Mouse (Mus musculus): ENCODE measurements around the gene Hist1h2ad. TPM values are rescaled to one million over a fixed set of nuclear protein-coding genes. Genes with fewer than 3 reads are reported as not detected.
"Not testable (repeated sequence)": the region's sequence is repeated elsewhere in the genome, so short reads cannot be mapped to it uniquely, and the experiment has no call there.

Hist1h2ad gene
- polyA plus RNA-seq, 1 experiment from 2014 or later, result 0.84 TPM

- Histone ChIP-seq H3K9me3 (ENCODE audit: control insufficient read depth, low read length) (no peaks in the 10 kb centered on the region), H3K27ac (ENCODE audit: low read depth, low read length) (no peak overlapping the region), H3K4me1 (replicated peaks; ENCODE audit: control insufficient read depth, insufficient read depth, low read length) (peaks cover 8% of the 10 kb centered on the region; the same call in 1 of the 2 replicates), H3K36me3 (ENCODE audit: control insufficient read depth, insufficient read depth, low read length) (0 out of 2 replicates have a peak, but pooled peaks cover 3% of the 10 kb centered on the region), H3K27me3 (replicated peaks; ENCODE audit: control insufficient read depth, insufficient read depth, low read length) (no peaks in the 10 kb centered on the region), H3K9ac (ENCODE audit: low read depth, low read length) (no peak overlapping the region), H3K4me3 (ENCODE audit: low read depth, low read length) (no peak overlapping the region), H3K4me2 (no peak overlapping the region)
- ATAC-seq (replicated peaks; ENCODE audit: low FRiP score) (no peak), DNase-seq (ENCODE audit: low spot score) (no peak)
- WGBS, result 61% methylated on average over 2 of the region's 2 CpGs
These were observed 36.2 kb downstream of the Hist1h2ad start for GRCm38 (mm10) chr13:23610393-23610792.

GRCm38 (mm10) chr13:23611638-23612037, 37.5 kb downstream of the Hist1h2ad start:
- no peak for ATAC-seq (replicated peaks; ENCODE audit: low FRiP score)
- Histone ChIP-seq H3K27me3 (replicated peaks; ENCODE audit: control insufficient read depth, insufficient read depth, low read length) (no peaks in the 10 kb centered on the region), H3K4me1 (replicated peaks; ENCODE audit: control insufficient read depth, insufficient read depth, low read length) (peaks cover 8% of the 10 kb centered on the region; the same call in 1 of the 2 replicates), H3K9me3 (ENCODE audit: control insufficient read depth, low read length) (no peaks in the 10 kb centered on the region), H3K4me3 (ENCODE audit: low read depth, low read length) (no peak overlapping the region), H3K27ac (ENCODE audit: low read depth, low read length) (no peak overlapping the region), H3K9ac (ENCODE audit: low read depth, low read length) (no peak overlapping the region), H3K4me2 (no peak overlapping the region), H3K36me3 (ENCODE audit: control insufficient read depth, insufficient read depth, low read length) (0 out of 2 replicates have a peak, but pooled peaks cover 3% of the 10 kb centered on the region)
- DNase-seq (ENCODE audit: low spot score), result no peak
- WGBS, result 83% methylated on average over 3 of the region's 3 CpGs

GRCm38 (mm10) chr13:23620056-23620732, 46.0 kb downstream of the Hist1h2ad start:
- peak overlapping the region; percentile 100 for H3K27ac ChIP-seq (ENCODE audit: low read depth, low read length)
- no peaks in the 10 kb centered on the region for H3K36me3 ChIP-seq (ENCODE audit: control insufficient read depth, insufficient read depth, low read length)
- H3K4me2 ChIP-seq, result peak overlapping the region; percentile 96
- no peaks in the 10 kb centered on the region for H3K9me3 ChIP-seq (ENCODE audit: control insufficient read depth, low read length)
- WGBS, result 41% methylated on average over 12 of the region's 12 CpGs
- DNase-seq (ENCODE audit: low spot score) (no peak), ATAC-seq (replicated peaks; ENCODE audit: low FRiP score) (no peak)
- peak overlapping the region; percentile 68 for H3K4me3 ChIP-seq (ENCODE audit: low read depth, low read length)
- H3K4me1 ChIP-seq (replicated peaks; ENCODE audit: control insufficient read depth, insufficient read depth, low read length), result peaks cover 11% of the 10 kb centered on the region; the same call in 1 of the 2 replicates
- no peaks in the 10 kb centered on the region for H3K27me3 ChIP-seq (replicated peaks; ENCODE audit: control insufficient read depth, insufficient read depth, low read length)
- peak overlapping the region; percentile 98 for H3K9ac ChIP-seq (ENCODE audit: low read depth, low read length)

DNA sequence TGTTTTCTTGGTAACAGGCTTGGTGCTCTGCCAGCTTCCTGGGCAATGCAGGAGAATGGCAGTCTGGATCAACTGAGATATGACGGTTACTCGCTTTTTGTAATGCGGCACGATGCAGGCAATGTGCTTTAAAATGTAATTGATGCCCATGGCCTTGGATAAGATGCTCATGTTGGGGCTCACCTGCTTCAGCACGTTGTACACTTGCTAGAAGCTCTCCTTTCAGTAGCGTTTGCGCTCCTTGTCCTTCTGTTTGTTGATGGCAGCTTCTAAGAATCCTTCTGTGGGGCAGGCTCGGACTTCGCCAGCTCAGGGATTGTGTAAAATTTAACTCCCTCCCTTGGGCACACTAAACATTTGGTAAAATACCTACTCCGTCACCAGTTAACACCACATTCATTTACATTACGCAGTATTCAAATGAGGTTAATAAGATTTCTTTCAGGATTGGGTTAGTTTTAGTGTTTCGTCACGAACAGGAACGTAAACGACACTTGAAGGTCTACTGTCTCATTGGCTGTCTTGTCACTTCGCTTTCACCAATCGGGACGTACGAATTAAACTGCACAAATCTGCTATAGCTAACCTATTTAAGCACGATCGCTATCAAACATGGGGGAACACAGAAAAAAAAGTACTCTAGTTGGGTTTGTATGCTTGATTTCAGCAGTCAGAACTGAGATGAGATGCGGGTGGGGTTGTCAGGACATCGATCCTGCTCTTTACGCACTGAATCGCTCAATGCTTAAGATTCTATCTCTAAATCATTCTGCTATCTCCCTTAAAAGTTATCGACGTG, 46.8 kb downstream of the Hist1h2ad start, which contains the start of gene Hist1h2be:
Gene Hist1h2be (minus strand): TSS at position 392 of the 799 bp plus-strand sequence.
- H3K4me3 ChIP-seq (ENCODE audit: low read depth, low read length), result peak within 1 kb of the TSS; percentile 68
- peaks cover 11% of the 10 kb centered on the region; the same call in 1 of the 2 replicates for H3K4me1 ChIP-seq (replicated peaks; ENCODE audit: control insufficient read depth, insufficient read depth, low read length)
- ATAC-seq (replicated peaks; ENCODE audit: low FRiP score), result peak; percentile 77
- peak within 1 kb of the TSS; percentile 98 for H3K9ac ChIP-seq (ENCODE audit: low read depth, low read length)
- H3K27ac ChIP-seq (ENCODE audit: low read depth, low read length), result peak within 1 kb of the TSS; percentile 100
- 1% methylated on average over 27 of the region's 27 CpGs for WGBS
- no peaks in the 10 kb centered on the region for H3K9me3 ChIP-seq (ENCODE audit: control insufficient read depth, low read length)
- peak; percentile 73 for DNase-seq (ENCODE audit: low spot score)
- no peaks in the 10 kb centered on the region for H3K36me3 ChIP-seq (ENCODE audit: control insufficient read depth, insufficient read depth, low read length)
- no peaks in the 10 kb centered on the region for H3K27me3 ChIP-seq (replicated peaks; ENCODE audit: control insufficient read depth, insufficient read depth, low read length)
- H3K4me2 ChIP-seq, result peak within 1 kb of the TSS; percentile 96

GRCm38 (mm10) chr13:23621532-23622174, 47.5 kb downstream of the Hist1h2ad start:
- peak overlapping the region; percentile 100 for H3K27ac ChIP-seq (ENCODE audit: low read depth, low read length)
- H3K4me2 ChIP-seq, result peak overlapping the region; percentile 96
- DNase-seq (ENCODE audit: low spot score) (peak; percentile 78), ATAC-seq (replicated peaks; ENCODE audit: low FRiP score) (peak; percentile 85)
- WGBS, result under 1% methylated on average over 18 of the region's 18 CpGs
- no peaks in the 10 kb centered on the region for H3K27me3 ChIP-seq (replicated peaks; ENCODE audit: control insufficient read depth, insufficient read depth, low read length)
- peak overlapping the region; percentile 98 for H3K9ac ChIP-seq (ENCODE audit: low read depth, low read length)
- peak overlapping the region; percentile 68 for H3K4me3 ChIP-seq (ENCODE audit: low read depth, low read length)
- H3K9me3 ChIP-seq (ENCODE audit: control insufficient read depth, low read length), result no peaks in the 10 kb centered on the region
- H3K36me3 ChIP-seq (ENCODE audit: control insufficient read depth, insufficient read depth, low read length), result no peaks in the 10 kb centered on the region
- peaks cover 11% of the 10 kb centered on the region; the same call in 1 of the 2 replicates for H3K4me1 ChIP-seq (replicated peaks; ENCODE audit: control insufficient read depth, insufficient read depth, low read length)

DNA sequence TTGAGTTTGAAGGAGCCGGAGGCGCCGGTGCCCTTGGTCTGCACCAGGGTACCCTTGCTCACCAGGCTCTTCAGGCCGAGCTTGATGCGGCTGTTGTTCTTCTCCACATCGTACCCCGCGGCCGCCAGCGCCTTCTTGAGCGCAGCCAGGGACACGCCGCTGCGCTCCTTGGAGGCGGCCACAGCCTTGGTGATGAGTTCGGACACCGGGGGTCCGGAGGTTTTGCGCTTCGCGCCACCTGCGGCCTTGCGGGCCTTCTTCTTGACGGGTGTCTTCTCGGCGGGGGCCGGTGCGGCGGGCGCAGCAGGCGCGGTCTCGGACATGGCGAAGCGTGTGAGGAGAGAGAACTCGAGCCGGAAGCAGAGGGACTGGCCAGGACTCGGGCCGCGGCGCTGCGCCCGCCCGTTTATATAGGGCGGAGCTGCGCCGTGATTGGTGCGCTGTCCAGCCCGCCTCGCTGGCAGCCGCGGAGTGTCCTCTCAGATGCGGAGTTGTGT, 48.0 kb downstream of the Hist1h2ad start, which contains the start of gene Hist1h1e:
Gene Hist1h1e (minus strand): TSS at position 384 of the 497 bp plus-strand sequence.
- peak within 1 kb of the TSS; percentile 98 for H3K9ac ChIP-seq (ENCODE audit: low read depth, low read length)
- peak within 1 kb of the TSS; percentile 68 for H3K4me3 ChIP-seq (ENCODE audit: low read depth, low read length)
- not testable (repeated sequence) for H3K27me3 ChIP-seq (replicated peaks; ENCODE audit: control insufficient read depth, insufficient read depth, low read length); H3K36me3 ChIP-seq (ENCODE audit: control insufficient read depth, insufficient read depth, low read length); H3K9me3 ChIP-seq (ENCODE audit: control insufficient read depth, low read length)
- DNase-seq (ENCODE audit: low spot score) (peak; percentile 92), ATAC-seq (replicated peaks; ENCODE audit: low FRiP score) (peak; percentile 85)
- H3K4me2 ChIP-seq, result peak within 1 kb of the TSS; percentile 96
- peak within 1 kb of the TSS; percentile 100 for H3K27ac ChIP-seq (ENCODE audit: low read depth, low read length)
- WGBS, result under 1% methylated on average over 53 of the region's 53 CpGs
- H3K4me1 ChIP-seq (replicated peaks; ENCODE audit: control insufficient read depth, insufficient read depth, low read length), result peaks cover 11% of the 10 kb centered on the region; the same call in 1 of the 2 replicates

GRCm38 (mm10) chr13:23622861-23623450, 48.8 kb downstream of the Hist1h2ad start:
- ATAC-seq (replicated peaks; ENCODE audit: low FRiP score), result no peak
- Histone ChIP-seq H3K27me3 (replicated peaks; ENCODE audit: control insufficient read depth, insufficient read depth, low read length) (no peaks in the 10 kb centered on the region), H3K4me1 (replicated peaks; ENCODE audit: control insufficient read depth, insufficient read depth, low read length) (peaks cover 11% of the 10 kb centered on the region; the same call in 1 of the 2 replicates), H3K27ac (ENCODE audit: low read depth, low read length) (peak overlapping the region; percentile 100; the same call in 1 of the 2 replicates), H3K36me3 (ENCODE audit: control insufficient read depth, insufficient read depth, low read length) (no peaks in the 10 kb centered on the region), H3K9ac (ENCODE audit: low read depth, low read length) (peak overlapping the region; percentile 98), H3K4me3 (ENCODE audit: low read depth, low read length) (peak overlapping the region; percentile 68), H3K4me2 (peak overlapping the region; percentile 96), H3K9me3 (ENCODE audit: control insufficient read depth, low read length) (no peaks in the 10 kb centered on the region)
- no peak for DNase-seq (ENCODE audit: low spot score)
- 24% methylated on average over 7 of the region's 7 CpGs for WGBS

All from liver, embryonic 11.5 days (tissue).